Mouse (Mus musculus): Measurements from ENCODE around the gene Tnfrsf21. TPM values are rescaled to one million over a fixed set of nuclear protein-coding genes. Genes with fewer than 3 reads are reported as not detected.
A peak's percentile ranks its signal among the peaks of the same experiment; 100 is the strongest.

The Tnfrsf21 gene
- polyA plus RNA-seq, 1 experiment from 2014 or later: 41.9 TPM

DNA sequence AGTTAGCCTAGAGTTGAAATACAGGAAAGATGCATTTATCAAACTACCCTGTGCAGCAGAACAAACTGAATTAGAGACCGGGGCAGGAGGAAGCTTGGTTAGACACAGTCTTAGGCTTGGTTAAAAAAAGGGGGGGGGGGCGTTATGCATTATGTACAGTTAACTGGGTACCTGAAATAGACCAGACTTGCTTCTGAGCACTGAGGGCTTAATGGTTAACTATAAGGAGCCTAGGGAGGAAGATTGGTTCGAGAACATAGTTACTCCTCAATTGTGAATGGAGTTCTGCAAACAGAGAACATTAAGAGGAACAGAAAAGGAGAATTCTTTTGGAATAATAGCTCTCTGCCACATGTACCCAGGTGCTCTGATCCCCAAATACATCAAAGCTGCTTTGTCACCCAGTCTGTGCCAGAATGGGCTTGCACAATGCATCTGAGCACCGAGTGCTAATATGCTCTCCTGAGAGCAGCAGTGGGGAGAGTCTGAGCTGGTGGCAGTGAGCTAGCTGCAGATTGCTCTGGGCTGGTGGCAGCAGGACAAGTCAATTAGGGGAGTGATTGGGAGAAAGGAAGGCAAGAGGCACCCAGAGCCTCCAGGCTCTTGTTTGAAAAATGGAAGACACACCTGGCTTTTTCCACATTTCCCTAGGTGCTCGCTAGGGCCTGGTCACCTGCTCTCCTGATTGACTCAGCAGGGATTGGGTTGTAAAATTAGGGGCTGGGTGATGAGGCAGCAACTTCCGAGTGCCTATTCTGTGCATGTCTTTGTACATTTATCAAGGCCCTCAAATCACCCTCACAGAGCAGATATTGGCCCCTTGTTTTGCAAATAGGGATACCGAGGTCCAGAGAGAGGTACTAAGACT is 119.3 kb downstream of the Tnfrsf21 start:
- H3K27ac ChIP-seq: no peak overlapping the region
- ATAC-seq: no peak
- no peaks in the 10 kb centered on the region for H3K36me3 ChIP-seq
- 51% methylated on average over 7 of the region's 7 CpGs for WGBS (ENCODE audit: insufficient replicate concordance)
- no peak overlapping the region for H3K4me2 ChIP-seq
- H3K9me3 ChIP-seq (replicated peaks): no peaks in the 10 kb centered on the region
- no peak overlapping the region for H3K9ac ChIP-seq
- H3K27me3 ChIP-seq (replicated peaks): no peaks in the 10 kb centered on the region
- 0 out of 2 replicates have a peak, but pooled peaks cover 8% of the 10 kb centered on the region for H3K4me1 ChIP-seq
- no peak overlapping the region for H3K4me3 ChIP-seq

DNA sequence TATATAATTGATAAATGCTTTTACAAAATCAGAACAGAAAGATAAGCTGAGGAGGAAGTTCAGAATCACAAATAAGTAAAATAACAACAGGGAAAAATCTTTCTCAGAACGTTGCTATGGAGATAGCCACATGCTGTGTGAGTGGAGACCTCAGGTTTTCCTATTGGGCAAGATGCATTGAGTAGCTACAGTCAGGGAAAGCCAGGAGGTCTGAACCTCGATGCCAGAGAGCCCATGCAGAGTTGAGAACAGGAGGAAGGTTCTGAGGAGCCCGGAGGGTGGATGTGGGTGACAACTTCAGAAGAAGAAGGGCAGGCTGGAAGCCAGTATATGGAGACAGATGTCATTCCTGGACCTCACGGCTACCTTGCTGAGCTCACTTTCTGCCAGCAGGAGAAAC is 120.4 kb downstream of the Tnfrsf21 start:
- Histone ChIP-seq H3K27me3 (replicated peaks) (no peaks in the 10 kb centered on the region), H3K4me1 (0 out of 2 replicates have a peak, but pooled peaks cover 7% of the 10 kb centered on the region), H3K4me3 (no peak overlapping the region), H3K4me2 (no peak overlapping the region), H3K9ac (no peak overlapping the region), H3K27ac (no peak overlapping the region), H3K9me3 (replicated peaks) (no peaks in the 10 kb centered on the region), H3K36me3 (no peaks in the 10 kb centered on the region)
- no peak for ATAC-seq
- WGBS (ENCODE audit: insufficient replicate concordance): 43% methylated on average over 4 of the region's 4 CpGs

DNA sequence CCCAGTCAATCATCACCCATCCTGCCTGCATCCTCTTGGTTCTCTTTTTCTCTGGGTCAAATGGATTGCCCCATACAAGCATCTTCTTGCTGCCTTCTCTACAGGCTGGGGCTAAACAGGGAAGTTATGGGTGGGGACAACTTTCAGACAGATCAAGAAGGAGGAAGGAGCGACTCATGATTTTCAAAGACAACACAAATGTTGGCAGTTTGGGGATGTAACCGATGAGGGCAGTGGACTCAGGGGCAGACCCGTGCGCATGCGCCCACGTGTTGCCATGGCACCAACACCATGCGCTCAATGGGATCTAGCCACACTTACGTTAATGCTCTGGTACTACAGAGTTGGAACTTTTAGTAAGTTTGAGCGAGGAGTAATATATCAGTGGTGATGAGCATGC is 121.5 kb downstream of the Tnfrsf21 start:
- Histone ChIP-seq H3K27ac (no peak overlapping the region), H3K9me3 (replicated peaks) (no peaks in the 10 kb centered on the region), H3K4me2 (no peak overlapping the region), H3K4me1 (0 out of 2 replicates have a peak, but pooled peaks cover 7% of the 10 kb centered on the region), H3K27me3 (replicated peaks) (no peaks in the 10 kb centered on the region), H3K36me3 (no peaks in the 10 kb centered on the region), H3K4me3 (no peak overlapping the region), H3K9ac (no peak overlapping the region)
- WGBS (ENCODE audit: insufficient replicate concordance): 59% methylated on average over 9 of the region's 9 CpGs
- peak; percentile 39; the same call in 1 of the 2 replicates for ATAC-seq

DNA sequence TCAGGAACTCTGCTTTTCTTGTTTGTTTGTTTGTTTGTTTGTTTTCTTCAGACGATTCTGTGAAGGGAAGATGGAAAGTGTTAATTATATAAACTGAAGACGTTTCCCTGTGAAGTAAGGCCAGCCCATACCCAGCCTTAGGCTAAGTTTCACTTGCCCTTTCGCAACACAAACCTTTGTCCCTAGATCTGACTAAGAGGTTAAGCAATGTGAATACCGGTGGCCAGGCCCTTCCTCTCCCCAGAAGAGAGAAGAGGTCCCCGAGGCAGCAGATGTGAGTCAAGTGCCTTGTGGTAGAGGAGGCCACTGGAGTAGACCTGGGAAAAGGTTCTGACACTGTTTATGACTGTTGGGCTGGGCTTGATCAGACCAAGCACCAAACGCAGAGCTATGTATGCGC is 122.0 kb downstream of the Tnfrsf21 start:
- Histone ChIP-seq H3K9ac (no peak overlapping the region), H3K9me3 (replicated peaks) (no peaks in the 10 kb centered on the region), H3K36me3 (no peaks in the 10 kb centered on the region), H3K4me1 (0 out of 2 replicates have a peak, but pooled peaks cover 7% of the 10 kb centered on the region), H3K27me3 (replicated peaks) (no peaks in the 10 kb centered on the region), H3K4me3 (no peak overlapping the region), H3K4me2 (no peak overlapping the region), H3K27ac (no peak overlapping the region)
- 53% methylated on average over 7 of the region's 7 CpGs for WGBS (ENCODE audit: insufficient replicate concordance)
- ATAC-seq: 0 out of 2 replicates have a peak, but pooled peaks have one; percentile 27

Other genes starting within 250 kb of the Tnfrsf21 start
- 17.3 and 17.9 TPM in 2 replicates for gene Cd2ap, start 139.9 kb upstream of the Tnfrsf21 start, polyA plus RNA-seq (2016; fragmentation: Nextera tagmentation; extraction: Ambion mirVana)

All from liver, embryonic 12.5 days (tissue).